Mouse (Mus musculus) induced T-regulatory cell, adult 2 months (primary cell): ENCODE measurements around the gene Commd6.

Source experiments
- DNase-seq: peaks from one replicate; pipeline ENCODE4 v3.0.0-alpha.2; 2012; ENCODE audit warnings: low read depth

Commd6 gene

GRCm38 (mm10) chr14:101640153-101640843, at the start of gene Commd6:
Gene Commd6, minus strand, starts transcription at chr14:101640686.
- peak; percentile 95 for DNase-seq

- DNase-seq, result no peak
Observed at GRCm38 (mm10) chr14:101688406-101688805, 47.9 kb upstream of the Commd6 start.

DNA sequence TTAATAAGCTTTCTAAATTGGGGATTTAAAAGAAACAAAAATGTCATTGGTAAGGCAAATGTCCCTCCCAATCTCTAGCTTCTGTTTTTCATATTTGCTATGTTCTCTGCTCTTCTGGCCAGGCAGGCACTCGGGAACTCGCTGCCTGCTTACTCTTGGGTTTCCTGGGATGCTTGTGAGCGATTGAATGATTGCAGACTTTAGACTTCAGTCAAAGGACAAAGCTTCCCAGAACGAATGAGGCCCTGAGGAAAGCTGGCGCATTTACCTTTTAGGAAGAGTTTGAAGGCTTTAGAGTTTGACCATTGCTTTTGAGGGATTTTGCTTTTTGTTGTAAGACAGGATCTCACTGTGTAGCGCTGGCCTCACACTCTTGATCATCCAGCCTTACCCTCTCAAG, 47.2 kb upstream of the Commd6 start:
- DNase-seq, result no peak

GRCm38 (mm10) chr14:101672226-101672625, 31.7 kb upstream of the Commd6 start:
- DNase-seq, result no peak

DNA sequence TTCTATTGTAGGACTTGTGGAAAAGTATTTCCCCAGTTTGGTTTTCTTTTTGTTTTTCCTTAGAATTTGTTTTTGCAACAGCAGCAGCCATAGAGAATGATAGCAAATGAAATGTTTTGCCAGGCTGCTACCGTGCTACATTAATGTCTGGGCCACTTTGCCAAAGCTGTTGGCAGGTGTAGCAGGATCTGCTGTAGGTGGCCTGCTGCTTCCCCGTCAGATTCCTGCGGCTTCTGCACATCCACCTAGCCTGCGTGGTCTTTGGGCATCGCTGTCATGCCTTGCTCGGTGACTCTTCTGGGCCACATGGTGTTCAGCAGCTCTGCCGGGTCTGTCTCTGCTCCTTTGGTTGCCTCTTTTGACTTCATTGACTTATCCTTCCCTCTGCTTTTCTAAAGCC, 28.1 kb upstream of the Commd6 start:
- no peak for DNase-seq

GRCm38 (mm10) chr14:101666536-101666935, 26.1 kb upstream of the Commd6 start:
- DNase-seq, result no peak

DNA sequence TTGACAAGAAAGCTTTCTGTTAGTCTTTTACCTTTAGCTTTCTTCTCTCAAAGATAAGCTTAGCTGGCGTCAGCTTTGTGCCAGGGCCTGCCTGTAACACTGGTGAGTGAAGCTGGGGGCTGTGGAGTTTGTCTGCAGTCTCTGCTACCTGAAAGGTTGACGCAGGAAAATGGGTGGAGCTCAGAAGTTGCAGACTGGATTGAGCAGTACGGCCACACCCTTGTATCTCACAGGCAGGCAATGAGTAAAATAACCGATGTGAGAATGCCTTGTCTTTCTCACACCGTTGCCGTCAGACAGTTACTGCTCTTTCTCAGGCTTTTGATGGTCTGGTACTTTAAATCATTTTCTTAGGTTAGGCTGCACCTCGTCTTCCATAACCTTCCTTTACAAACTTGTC, 25.6 kb upstream of the Commd6 start:
- no peak for DNase-seq

GRCm38 (mm10) chr14:101664274-101664673, 23.8 kb upstream of the Commd6 start:
- no peak for DNase-seq

DNA sequence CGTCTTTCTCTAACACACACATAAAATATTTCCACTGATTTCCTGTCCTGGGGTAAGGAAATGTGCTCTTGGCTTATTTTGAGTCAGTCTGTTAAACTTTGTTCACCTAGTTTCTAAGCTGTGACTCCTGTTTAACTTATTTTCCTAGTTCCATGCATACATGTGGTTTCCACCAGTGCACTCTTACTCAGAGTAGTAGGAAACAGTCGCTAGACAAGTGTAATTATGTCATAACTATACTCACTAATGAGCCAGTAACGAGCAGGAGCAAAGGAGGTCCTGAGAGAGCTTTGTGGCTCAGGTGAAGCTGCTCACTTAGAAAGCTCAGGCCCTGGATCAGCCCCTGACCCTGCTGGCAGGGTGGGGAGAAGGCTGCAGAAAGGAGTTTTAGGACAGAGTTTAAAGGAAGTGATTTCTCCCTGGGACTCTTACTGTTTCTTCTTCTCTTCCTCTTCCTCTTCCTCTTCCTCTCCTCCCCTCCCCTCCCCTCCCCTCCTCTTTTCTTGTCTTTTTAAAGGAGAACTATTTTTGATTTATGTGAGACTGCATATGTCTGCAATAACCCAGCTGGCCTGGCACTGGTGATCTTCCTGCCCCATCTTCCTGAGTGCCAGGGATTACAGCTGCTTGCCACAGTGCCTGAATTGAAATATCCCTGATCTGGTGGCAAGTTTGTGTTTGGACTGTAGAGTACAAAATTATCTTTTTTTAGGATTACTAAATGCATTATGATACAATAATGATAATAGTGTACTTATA, 21.3 kb upstream of the Commd6 start:
- DNase-seq, result peak; percentile 16

GRCm38 (mm10) chr14:101656307-101656706, 15.8 kb upstream of the Commd6 start:
- peak; percentile 16 for DNase-seq

DNA sequence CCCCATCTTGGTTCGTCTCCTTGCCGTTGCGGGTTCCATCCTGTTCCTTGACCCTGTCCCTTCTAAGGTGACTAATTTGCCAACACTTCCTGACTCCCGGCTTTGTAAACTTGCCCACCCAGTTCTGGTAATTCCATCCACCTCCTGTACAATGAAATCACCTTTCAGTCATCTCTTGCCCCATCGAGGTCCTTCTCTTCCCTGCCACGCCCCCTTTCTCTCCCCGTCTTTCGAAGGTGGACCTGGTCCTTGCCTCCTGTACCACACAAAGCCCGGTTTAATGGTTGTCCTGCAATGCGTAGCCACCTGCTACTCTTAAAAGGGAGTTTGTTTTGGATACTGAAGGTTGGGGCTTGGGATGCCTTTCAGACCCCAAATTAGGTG, 14.0 kb upstream of the Commd6 start:
- DNase-seq, result peak; percentile 49

GRCm38 (mm10) chr14:101653581-101654525, 13.4 kb upstream of the Commd6 start, which contains the start of gene Uchl3:
Gene Uchl3, plus strand, starts transcription at chr14:101653967.
- DNase-seq, result peak; percentile 98

GRCm38 (mm10) chr14:101652571-101652970, 12.1 kb upstream of the Commd6 start:
- DNase-seq, result no peak

- no peak for DNase-seq
Observed at GRCm38 (mm10) chr14:101650551-101650950, 10.1 kb upstream of the Commd6 start.

- DNase-seq, result no peak
Observed at GRCm38 (mm10) chr14:101644948-101645347, 4.5 kb upstream of the Commd6 start.

- no peak for DNase-seq
Observed at GRCm38 (mm10) chr14:101637381-101637780, 3.1 kb downstream of the Commd6 start.

DNA sequence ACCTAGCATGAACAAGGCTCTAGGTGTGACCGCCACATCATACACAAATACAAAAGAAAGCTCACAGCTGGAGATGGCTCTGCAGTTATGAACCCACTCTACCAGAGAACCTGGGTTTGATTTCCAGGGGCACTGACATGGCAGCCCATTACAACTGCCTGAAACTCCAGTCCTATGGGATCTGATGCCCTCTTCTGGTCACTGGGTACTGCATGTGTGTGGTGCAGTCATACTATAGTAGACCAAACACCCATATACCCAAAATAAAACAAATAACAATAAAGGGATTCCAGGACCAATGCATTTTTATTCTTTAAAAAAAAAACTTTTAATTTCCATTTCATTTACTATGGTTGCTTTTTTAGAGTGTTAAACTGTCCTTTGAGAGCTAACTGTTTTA, 4.7 kb downstream of the Commd6 start:
- no peak for DNase-seq

DNA sequence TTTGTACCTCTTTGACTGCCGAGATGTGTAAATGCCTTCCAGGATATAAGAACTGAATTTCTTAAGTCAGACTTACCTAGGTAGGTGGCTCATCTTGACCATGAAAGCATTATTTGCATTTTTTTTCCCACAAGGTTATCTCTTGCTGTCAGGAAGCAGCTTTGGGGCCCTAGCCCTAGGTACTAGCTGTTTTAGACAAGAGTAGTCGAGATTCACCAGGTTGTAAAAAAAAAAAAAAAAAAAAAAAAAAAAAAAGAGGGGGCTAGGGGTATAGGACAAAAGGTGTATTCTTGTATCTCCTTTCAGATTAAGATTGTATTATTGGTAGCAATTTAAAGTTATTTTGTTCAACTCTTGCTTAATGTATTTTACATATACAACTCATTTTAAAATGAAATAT, 9.9 kb downstream of the Commd6 start:
- no peak for DNase-seq

DNA sequence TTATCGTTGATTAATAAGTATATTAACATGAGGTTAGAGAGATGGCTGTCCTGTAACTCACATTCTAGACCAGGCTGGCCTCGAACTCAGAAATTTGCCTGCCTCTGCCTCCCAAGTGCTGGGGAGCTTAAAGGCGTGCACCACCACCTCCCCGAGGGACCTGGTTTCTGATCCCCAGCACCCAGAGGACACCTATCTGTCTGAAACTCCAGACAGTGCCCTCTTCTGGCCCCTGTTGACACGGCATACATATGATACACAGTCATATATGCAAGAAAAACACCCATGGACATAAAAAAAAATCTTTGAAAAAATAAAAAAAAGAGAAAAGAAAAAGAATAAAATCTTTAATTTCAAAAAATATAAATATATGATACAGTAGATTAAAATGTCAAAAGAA, 22.8 kb downstream of the Commd6 start:
- DNase-seq, result no peak

- DNase-seq, result no peak
Observed at GRCm38 (mm10) chr14:101616178-101616577, 24.3 kb downstream of the Commd6 start.

- DNase-seq, result no peak
Observed at GRCm38 (mm10) chr14:101613206-101613605, 27.3 kb downstream of the Commd6 start.

- DNase-seq, result no peak
Observed at GRCm38 (mm10) chr14:101610701-101611100, 29.8 kb downstream of the Commd6 start.
